Mouse (Mus musculus): ENCODE measurements around the gene Oprl1.

Gene Oprl1

DNA sequence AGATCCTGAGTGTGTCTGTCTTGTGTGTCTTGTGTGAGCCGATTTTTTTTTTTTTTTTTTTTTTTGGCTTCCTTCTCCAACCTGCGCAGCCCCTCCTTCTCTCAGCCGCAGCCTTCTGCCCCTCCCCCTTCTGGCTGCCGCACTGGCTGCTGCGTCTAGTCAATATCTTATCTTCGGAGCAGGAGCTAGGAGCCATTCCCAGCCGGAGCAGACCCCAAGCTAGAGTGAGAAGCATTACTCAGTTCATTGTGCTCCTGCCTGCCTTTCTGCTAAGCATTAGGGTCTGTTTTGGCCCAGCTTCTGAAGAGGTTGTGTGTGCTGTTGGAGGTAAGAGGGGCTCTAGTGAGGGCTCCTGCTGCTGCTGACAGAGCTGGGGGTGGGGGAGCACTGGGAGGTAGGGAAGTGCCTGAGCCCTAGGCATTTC lies at the start of gene Oprl1:
Gene Oprl1, plus strand, starts transcription at position 114 of the 424 bp plus-strand sequence.
- DNase-seq, result no peak

- DNase-seq, result no peak
Observed at GRCm38 (mm10) chr2:181670285-181670912, 44.4 kb upstream of the Oprl1 start.

- no peak for DNase-seq
Observed at GRCm38 (mm10) chr2:181670913-181671311, 43.9 kb upstream of the Oprl1 start.

- no peak for DNase-seq
Observed at GRCm38 (mm10) chr2:181671326-181671725, 43.5 kb upstream of the Oprl1 start, which contains the start of gene Sox18. Gene Sox18 (minus strand): TSS chr2:181671640.

DNA sequence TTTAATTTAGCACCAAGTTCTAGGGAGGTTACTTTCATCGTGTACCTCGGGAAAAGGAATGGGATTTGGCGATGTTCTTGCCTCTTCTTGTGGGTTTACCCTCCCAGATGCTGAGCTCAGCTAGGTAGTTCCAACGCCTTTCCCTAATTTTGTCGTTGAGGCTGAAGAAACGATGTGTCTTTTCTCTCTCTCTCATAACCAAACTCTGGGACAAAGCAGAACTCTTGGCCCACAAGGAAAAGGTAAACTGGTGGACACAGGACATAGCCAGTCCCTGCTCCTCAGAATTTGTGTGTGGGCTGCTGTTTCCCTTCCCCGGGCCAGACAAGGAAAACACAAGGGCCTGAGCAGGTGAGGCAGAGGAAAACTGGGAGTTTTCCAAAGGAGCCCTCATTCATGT lies 42.8 kb upstream of the Oprl1 start:
- no peak for DNase-seq

DNA sequence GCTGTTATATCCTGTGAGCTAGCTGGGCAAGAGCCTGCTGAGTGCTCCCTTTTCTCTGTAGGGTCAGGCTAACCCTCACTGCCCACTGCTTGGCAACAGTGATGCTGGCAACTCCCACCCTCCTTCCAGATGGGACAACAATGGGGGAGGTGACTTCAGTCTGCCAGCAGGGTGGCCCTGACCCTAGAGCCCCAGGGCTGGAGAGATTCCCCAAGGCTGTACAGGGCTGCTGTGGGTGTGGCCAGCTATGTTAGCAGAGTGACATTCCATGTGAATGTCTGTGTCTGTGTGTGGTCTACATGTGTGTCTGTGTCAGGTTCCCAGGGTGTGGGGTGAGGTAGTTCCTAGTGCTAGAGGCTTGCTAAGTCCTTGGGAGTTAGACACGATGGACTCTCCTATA lies 41.3 kb upstream of the Oprl1 start:
- DNase-seq, result no peak

DNA sequence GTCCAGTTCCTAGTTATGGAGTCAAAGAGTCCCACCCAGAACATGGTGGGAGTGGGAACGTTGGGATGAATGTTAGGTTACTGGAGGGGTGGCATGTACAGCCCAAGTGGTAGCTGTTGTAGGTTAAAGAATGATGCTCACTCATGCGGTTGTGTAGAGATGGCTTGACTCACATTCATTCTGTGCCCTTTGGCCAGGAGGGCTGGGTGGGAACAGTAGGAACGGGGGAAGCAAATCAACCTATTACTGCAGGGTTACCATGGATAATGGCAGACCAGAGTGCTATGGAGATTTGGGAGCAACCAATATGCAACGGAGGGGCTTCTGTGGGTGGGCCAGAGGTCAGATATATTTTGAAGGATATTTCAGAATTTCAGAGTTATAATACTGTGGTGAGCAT lies 39.9 kb upstream of the Oprl1 start:
- no peak for DNase-seq

DNA sequence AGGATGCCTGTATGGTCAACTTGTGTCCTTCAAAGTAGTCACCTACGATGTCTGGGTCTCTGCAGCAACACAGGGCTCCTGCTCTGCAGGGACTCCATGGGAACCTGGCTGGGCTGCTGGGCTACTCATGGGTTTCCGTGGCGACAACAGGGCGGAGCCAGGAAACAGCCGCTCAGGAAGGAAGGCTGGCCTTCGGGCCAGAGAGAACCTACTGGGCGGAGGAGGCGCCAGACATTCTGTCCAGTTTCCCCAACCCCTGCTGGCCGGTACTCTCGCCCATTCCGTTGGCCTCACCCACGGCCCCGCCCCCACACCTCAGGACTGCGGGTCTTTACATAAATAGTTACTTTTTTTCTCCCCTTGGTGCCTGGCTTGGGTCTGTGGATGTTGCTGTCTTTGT lies 39.4 kb upstream of the Oprl1 start:
- DNase-seq, result no peak

DNA sequence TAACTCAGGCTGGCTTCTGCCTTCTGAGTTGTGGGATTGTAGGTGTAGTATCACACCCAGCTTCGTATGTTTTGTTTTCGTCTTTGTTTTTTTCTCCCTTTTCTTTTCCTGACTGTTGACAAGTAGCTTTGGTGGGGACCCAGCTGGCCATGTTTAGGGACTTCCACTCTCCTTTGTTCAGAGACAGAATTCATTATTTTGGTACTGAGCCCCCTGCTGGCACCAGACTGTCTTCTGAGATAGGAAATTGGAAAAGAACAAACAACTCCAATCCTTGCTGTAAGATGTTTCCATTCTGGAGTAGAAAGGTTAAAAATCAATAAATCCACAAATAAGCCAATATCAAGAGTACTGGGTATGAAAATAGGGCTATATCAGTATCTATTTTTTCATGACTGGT lies 38.4 kb upstream of the Oprl1 start:
- DNase-seq, result no peak

DNA sequence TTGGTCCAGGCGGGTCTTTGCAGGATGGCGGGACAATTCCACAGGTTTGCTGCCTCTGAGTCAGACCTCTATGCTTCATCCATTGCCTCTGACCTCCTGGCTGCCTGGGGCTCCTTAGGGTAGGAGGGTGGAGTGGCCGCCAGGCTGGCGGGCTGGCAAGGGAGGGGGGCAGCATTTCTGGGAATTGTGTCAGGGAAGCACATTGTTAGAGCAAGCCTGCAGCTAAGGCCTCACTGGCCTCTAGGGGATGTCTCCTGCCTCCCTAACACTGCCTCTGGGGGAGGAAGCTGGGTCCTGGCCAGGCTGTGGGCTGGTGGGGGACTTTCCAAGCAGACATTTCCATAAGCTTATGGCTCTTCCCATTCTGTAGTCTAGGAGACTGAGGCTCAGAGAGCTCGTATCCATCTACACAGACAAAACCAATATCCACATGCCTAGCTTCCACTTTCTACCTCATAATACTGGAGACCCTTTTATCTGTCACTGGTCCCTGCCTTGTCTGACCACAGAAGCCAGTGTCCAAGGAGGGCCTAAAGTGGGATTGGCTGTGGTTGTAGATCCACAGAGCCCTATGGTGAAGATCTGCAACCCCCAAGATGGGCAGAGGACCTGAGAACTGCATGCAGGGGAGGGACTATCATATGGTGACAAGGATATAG lies 37.6 kb upstream of the Oprl1 start:
- DNase-seq, result no peak

DNA sequence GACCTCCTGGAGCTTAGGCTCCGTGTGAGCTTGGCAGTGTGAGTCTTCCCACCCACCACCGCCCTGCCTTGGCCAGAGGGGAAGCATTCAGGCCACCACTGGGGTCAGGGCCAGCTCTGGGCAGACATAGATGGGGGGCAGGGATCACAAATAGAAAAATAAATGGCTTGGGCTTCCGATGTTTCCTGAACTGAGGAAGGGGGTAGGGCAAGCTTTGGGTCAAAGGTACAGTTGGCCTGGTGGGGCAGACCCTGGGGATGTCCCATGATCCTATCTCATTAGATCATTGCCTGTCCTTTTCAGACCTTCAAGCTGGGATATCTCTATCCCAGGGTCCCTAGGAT lies 37.1 kb upstream of the Oprl1 start:
- no peak for DNase-seq

DNA sequence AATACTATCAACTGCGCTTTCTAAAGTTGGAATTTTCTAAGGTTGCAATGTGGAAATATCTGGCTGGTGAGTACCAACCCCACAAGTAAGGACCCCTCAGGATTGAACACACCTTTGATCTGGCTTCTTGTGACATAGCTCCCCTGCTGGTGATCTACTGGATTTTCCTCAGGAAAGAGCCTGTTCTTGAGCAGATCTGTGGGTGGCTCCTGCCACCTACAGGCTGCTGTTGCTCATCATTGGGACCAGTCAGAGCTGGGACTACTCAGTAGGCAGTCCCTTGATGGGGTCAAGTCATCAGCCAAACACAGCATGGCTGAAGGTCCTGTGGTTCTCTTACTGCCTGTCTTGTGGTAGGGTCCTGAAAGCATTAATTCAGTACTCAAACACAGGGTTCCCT lies 36.0 kb upstream of the Oprl1 start:
- DNase-seq, result peak; percentile 61 to 69

- DNase-seq, result peak; percentile 67 to 71
Observed at GRCm38 (mm10) chr2:181679951-181680715, 34.7 kb upstream of the Oprl1 start, which contains the start of gene Tcea2. Gene Tcea2 (plus strand): TSS chr2:181680310.

DNA sequence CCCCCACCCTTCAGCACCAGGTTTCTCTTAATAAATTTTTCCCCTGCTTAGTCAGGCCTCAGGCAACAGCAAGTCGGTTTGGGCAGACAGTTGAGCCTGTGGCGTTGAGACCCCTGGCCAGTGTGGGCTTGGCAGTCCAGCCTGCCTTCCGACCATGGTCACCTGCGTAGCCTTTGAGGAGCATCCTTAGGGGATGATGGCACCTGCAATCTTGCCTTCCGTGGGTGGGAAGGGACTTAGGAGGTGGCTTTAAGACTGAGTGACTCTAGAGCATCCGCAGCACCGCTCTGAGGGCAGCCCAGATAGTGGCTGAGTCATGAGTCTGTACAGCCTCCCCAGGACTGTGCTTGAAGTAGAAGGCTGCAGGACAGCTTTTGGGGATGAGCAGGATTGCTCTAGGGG lies 34.1 kb upstream of the Oprl1 start:
- DNase-seq, result no peak

GRCm38 (mm10) chr2:181681978-181682377 lies 32.8 kb upstream of the Oprl1 start:
- DNase-seq, result no peak

DNA sequence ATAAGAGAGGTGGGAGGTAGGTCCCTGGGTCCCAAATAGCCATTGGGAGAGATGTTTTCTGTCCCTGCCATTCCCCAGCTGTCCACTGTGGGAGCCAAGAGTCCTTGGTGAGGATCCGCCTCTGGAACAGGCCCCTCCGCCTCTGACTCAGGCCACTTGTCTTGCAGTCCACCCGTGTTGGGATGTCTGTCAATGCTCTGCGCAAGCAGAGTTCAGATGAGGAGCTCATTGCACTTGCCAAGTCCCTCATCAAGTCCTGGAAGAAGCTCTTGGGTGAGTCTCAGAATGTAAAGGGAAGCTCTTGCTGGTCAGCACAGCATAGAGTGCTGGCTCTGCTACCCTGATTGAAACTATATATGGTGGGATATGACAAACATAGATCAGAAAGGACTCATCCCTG lies 31.4 kb upstream of the Oprl1 start:
- DNase-seq, result no peak

DNA sequence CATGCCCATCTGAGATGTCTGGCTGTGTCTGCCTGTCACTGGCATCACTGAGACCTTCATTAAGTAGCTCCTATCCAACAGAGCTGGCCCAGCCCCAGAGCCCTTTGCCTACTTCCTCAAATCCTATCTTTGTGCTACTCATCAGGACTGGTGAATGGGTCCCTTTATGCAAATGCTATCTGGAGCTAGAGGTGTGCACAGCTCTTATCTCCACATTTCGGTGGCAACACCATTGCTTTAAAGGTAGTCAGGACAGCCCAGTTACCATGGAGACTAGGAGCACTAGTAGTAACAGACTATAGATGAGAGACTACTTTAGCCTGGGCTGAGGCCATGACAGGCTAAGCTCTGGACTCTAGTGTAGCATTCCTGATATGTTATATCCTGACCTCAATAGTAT lies 30.1 kb upstream of the Oprl1 start:
- DNase-seq, result no peak

DNA sequence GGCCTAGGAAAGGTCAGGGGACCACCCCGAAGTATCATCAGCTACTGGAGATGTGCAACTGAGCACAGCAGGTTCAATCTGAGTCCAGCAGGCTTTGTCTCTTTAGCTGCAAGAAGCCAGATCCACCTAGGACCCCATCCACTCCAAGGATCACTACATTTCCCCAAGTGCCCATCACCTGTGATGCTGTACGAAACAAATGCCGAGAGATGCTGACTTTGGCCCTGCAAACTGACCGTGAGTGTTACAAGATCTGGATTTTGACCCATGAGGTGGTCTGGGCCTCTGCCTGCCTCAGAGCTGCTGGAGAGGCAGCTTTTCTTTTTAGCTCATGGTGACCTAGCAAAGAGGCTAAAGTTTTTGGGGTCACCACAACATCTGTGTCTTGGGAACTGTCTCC lies 29.1 kb upstream of the Oprl1 start:
- DNase-seq, result no peak

GRCm38 (mm10) chr2:181687586-181687985 lies 27.2 kb upstream of the Oprl1 start:
- DNase-seq, result no peak

DNA sequence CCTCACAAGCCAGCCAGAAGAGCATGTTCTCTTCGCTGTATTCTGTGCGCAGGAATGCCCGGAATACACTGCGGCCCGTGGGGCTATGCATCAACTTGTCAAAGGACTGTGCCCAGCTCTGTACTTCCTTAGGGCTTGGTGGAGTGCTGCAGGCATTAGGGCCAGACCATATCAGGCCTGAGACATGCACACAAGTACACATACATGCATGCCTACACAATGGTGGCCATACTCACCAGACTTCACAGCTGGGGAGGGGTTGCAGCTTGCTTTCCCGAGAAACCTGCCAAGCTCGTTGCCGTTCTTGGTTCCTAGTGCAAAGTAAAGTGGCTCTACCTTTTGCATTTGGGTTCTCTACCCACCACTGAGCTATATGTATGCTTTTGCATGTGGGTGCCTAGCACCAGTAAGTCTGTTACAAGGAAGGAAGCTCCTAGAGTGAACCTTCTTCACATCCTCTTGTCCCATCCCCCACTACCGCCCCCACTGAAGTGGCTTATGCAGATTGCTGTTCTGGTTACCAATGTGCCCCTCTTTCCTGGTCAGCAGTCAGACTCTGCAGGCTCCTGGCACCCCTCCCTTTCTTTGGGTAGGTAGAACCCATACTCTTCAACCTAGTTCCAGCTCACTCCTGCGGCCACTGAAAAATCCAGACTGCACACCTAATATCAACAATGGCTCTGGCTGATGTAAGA lies 25.2 kb upstream of the Oprl1 start:
- DNase-seq, result no peak

GRCm38 (mm10) chr2:181691083-181691482 lies 23.7 kb upstream of the Oprl1 start:
- no peak for DNase-seq

DNA sequence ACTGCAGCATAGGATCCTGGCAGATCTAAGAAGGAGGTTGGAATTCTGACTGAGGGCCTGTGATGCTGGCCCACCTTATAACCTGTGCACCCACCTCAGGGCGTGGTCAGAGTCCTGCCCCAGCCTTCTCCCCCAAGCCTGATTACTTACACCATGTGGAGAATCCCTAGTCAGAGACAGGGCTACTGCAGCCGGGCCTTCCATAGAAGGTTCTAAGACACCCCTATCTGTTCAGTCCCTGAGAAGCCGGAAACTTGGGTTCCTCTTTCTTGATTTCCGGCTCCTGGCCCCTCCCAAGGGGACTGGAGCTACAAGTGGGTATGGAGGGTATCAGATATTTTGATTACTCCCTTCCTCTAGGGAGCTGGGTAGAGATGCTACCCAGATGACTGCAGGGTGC lies 23.2 kb upstream of the Oprl1 start:
- peak in 1 of 2 experiments; percentile 47 for DNase-seq

DNA sequence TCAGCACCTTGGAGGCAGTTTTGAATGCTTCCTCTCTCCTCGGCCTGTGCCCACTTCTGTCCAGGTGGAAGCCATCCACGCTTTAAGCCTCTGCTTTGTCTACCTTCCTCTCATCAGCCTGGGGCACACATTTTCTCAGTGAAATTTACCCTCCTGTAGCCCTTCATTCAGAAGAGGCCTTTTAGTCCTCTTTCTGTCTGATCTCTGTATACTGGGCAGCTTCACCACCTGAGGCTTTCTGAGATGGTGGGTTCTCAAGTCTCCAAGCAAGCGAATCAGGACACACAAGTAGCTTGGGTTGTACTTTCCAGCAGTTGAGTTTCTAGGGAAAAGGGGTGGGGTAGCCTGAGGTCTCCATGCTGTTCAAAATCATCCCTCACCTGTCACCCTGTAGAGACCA lies 22.5 kb upstream of the Oprl1 start:
- DNase-seq, result no peak
